Mouse (Mus musculus): ENCODE results near the gene Fgfbp3.

DNA sequence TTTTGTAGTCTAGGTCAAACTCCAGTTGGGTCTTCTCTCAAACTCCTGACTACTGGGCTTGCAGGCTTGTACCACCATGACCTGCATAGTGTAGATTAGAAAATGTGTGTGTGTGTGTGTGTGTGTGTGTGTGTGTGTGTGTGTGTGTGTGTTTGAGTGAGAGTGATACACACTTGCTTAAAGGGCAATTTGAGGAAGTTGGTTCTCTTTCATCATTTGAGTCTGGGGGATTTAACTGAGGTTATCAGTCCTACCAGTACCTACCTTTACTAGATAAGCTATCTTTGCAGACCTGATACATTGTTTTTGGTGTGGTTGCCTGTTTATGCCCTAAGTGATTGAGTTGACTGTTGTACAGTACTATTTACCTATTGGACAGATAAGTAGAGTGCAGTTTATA, 12.7 kb upstream of the Fgfbp3 start:
- no peak for TF ChIP-seq CTCF (IDR thresholded peaks at IDR 0.05; ENCODE audit: borderline replicate concordance, insufficient read depth, low read length)
- TF ChIP-seq POLR2A (IDR thresholded peaks at IDR 0.05; ENCODE audit: low read depth, low read length), result no peak

Data from embryonic fibroblast, embryonic 13.5 days (primary cell).